Mouse (Mus musculus) ovary, postnatal 14 days (tissue): Measurements from ENCODE around the gene Snx9.

ENCODE experiments used
- DNase-seq: peaks from one replicate; pipeline ENCODE4 v3.0.0; 2022; ENCODE audit warnings: low spot score

Gene Snx9

DNA sequence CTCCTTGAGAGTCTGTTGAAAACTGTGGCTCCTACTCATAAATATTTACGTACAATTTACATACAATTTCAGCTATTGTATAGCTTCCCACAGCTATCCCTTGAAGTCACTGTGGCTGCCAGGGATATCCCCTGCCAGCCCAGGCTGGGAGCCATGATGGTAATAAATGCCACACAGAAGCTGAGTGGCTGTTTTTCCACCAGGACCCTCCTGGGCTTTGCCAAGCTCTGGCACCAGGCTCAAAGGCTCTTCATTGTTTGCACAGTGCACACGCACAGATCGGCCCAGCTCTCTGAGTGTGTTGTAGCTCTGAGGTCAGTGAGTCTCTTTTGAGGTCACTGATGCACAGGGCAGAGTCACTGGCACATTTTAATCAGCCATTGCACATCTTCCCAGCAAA, 128.1 kb downstream of the Snx9 start:
- DNase-seq = no peak

DNA sequence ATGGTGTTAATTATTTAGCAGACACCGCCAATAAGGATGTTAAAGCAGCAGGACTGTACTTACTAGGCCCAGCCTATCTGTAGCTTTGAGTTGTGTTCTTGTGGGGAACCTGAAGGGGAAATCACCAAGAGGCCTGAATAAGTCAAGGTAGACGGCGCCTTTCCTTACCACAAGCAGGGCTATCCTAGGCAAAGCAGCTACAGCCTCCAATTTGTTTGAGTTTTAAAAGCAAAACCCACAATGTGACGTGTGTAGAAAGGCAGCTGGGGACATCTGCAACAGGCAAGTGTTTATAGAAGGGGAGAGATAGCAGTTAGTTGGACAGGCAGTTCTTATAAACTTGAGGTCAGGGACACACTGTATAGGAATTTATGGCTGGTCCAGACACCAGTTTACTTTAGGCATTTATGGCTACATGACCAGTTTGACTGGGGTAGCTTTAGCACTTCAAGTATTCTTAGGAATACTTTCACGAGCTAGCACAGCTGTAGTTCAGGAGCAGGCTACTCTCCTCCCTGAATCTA, 129.2 kb downstream of the Snx9 start:
- DNase-seq = no peak

DNA sequence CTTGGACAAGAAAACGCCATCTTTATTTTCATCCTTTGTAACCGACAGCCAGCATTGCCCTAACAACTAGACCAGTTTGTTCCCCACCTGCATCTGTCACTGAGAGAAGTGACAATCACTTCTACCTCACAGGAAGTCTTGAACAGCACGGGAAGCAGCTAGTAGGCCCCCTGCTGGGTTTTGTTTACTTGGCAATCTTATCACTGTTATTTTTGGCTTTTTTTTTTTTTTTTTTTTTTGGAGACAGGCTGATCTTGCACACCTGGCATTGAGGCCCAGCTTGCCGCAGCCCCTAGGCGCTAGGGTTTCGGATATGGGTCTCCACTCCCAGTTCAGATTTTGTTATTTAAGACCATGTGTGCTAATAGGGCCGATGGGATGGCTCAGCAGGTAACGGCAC, 132.4 kb downstream of the Snx9 start:
- DNase-seq = no peak

DNA sequence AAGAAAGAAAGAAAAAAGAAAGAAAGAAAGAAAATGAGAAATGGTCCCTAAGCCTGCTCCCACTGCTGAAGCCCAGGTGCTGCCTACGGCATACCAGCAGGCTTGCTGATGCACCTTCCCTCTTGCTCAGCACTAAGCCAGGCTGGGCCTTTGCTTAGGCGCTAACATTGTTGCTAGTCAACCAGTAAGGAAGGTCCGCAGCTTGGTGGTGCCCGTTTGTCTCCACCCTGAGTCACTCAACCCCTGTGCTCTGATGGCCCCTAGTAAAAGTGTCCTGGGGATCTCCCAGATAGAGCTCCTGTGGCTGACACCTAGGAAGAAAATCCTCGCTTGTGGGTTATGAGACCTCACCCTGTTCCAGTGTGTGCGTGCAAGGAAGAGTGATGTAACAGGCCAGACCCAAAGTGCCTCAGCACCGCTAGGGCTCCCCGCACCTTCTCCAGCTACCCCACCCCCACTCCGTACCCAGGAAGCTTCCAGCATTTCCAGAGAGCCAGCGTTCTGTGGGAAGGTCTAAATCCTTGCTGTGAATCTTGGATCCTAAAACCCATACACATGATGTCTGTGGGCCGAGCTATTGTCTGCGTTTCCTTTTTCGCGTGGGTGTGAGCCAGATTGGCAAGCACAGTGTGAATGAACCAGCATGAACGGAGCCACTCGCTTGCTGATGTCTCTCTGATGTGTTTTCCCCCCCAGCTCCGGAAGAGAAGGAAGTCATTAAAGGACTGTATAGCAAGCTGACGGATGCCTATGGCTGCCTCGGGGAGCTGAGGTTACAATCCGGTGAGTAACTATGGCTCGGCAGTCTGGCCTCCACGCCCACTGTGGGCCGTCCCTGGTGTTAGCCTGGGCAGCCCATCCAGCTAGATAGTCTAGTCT, 134.2 kb downstream of the Snx9 start:
- no peak for DNase-seq

DNA sequence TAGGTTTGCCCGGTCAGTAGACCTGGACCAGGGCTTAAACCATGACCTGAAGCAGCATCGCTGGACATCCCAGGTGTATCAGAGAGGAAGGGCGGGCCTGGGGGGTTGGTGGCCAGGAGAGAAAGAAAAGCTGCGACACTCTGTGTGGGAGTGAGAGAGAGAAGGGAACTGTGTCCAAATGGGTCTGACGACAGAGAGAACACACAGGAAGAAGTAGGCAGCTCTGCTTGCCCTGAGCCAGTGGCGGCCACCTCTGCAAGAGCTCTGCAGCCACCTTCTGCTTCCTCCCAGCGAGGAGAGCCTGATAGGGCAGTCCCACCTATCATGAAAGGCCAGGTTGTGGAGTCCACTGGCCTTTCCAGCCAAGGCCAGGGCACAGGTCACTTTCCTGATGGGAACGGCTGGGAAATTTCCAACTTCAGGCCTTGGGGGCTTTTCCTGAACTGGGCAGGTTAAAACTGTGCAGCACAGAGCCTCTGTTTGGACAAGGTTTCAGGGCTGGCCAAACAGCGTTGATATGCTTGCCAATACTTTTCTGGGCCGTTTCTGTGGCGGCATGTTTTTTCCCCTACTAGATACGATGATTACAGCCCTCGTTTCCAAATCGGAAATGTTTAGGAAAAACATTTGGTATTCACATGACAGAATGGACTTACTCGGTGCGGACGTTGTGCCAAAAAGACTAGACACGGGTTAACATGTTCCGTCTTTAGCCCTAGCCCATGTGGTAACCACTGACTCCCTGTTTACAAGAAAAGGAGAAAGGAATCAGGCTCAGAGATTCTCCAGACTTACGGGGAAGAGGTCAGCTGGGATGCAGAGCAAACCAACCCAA, 135.3 kb downstream of the Snx9 start:
- DNase-seq = no peak

DNA sequence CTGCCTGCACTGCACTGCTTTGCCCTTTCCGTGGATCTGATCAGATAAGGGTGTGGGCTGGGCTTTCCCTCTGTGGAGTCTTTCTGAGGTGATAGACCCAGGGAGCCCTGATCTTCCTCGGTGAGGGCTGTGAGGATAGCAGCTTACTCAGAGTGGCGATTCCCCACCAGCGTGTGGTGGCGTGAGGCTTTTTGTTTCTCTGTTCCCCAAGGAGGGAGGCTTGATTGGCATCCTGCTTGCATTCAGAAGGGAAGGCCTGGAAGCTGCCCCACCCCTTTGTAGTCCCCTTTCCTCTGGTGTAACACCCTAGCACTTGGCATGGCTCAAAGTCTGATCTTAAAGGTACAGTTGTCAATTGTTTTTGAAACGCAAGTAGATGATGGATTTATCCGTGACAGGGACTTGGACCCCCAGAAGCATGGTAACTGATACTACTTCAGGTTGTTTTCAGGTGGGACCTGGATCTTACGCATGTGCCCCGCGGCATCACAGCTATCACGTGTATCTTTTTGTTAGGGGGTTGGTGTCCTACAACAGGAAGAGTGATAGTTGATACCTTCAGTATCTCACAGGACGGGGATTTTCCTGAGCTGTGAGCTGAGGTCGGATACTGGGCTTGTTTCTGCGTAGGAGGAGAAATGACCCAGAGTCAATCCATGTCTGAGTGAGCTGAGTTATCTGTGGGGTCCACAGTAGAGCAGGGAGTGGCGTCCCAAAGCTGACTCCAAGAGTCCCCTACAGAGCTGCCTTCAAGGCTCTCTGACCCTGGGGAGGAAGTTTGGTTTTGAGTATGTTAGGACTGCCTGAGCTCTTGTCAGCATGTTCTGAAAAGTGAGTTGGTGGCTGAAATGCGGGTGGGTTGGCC, 136.2 kb downstream of the Snx9 start:
- no peak for DNase-seq

DNA sequence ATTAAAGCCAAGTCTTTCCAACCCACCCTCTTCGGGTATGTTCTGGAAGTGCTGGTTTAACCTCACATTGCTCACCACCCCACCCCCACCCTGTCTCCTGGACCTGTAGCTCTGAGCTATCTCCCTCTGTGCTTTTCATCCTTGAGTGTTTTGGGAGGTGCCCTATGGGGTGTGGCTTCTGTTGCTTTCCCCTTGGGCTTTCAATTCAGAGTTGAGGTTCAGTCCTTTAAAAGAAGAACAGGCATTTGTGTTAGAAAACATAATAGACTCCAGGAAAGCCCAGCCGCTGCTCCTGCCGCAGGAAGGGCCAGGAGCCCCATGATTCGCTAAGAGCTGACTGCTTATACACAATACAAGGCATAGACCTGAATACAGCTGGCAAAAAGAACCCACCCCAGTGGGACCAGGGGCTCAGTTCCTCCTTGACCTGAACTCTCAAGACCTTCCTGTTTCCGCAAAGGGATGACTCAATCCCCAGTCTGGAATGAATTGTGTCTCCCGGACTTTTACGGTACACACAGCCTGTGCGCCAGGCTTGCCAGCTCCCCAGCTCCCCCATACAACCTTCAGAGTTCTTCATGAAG, 136.9 kb downstream of the Snx9 start:
- no peak for DNase-seq

DNA sequence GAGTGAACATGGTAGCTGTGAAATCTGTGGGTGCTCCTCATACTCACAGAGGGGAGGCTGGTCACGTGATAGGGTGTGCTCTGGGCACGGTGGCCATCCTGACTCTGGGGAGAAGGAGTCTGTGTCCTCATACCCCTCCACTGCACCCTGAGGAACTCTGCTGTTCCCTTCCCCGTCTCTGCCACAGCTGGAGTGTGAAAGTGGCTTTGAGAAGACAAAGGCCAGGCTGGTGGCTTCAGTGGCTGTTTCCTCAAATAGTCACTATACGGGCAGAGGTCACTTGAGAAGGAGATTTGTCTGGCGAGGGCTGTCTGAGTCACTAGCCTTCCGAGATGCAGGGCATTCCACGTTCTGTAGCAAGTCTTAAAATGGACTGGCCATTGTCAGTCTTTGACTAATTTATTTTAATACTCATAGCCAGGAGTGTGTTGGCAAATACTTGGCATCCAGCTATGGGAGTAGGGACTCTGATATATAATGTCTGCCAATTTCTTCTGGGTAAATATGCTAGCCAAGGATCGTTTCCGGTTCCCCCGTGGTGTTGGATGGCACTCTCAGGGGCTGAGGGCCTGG, 137.5 kb downstream of the Snx9 start:
- no peak for DNase-seq

DNA sequence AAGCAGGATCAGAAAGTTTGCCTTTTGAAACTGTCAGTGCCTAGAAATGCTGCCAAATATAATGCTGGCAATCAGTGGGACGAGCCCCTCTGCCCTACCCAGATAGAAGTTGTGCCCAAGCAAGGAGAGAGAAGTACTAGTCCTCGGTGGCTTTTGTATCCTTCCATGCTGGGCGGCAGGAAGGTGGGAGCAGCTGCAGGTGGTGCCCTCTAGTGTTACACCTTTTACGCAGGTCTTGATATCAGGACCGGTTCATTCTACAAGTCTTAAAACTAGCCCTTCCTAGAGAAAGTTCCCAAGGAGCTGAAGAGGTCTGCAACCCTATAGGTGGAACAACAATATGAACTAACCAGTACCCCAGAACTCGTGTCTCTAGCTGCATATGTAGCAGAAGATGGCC, 139.7 kb downstream of the Snx9 start:
- DNase-seq = no peak
